Mouse (Mus musculus): ENCODE measurements around the gene Zmiz1.

DNA sequence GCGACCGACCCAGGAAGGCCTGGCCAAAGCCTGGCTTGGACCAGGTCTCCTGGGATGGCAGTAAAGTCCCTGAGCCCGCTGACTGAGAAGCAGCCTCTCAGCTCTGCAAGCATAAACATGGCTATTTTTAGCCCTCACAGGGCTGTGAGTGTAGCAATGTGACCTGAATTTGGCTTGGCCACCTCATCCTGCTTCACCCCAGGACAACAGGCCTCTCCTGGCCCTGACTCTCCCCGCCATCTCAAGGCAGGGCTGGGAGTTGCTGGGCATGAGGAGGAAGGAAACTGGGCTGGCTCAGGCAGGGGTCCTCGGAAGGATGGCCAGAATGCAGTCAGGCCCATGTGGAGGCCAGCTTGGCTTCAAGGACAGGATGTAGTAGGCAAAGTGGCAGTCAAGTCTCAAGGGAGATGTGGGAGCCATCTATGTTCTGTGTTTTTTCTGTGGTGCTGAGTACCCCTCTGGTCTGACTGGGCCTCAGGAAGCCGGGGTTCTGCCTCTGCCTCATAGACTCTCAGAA is 29.2 kb downstream of the Zmiz1 start:
- no peak for TF ChIP-seq CTCF (IDR thresholded peaks at IDR 0.05; ENCODE audit: low read depth, low read length)
- TF ChIP-seq POLR2A (IDR thresholded peaks at IDR 0.05; ENCODE audit: borderline replicate concordance, low read depth, low read length): no peak

All from bone marrow macrophage, adult 2 months (primary cell).